Mouse (Mus musculus) macrophage (primary cell): ENCODE data around the gene Caskin2. TPM values are rescaled to one million over a fixed set of nuclear protein-coding genes. Genes with fewer than 3 reads are reported as not detected.
A peak's percentile ranks its signal among the peaks of the same experiment; 100 is the strongest.

Experiments
- H3K27ac ChIP-seq: fragments of 350-480 bp; formaldehyde crosslinking; 2 replicates; pipeline ENCODE4 v1.9.0; 2021
- H3K36me3 ChIP-seq: fragments of 350-480 bp; formaldehyde crosslinking; 2 replicates; pipeline ENCODE4 v1.9.0; 2021; ENCODE audit errors: inconsistent target
- H3K4me3 ChIP-seq: fragments of 350-480 bp; formaldehyde crosslinking; 2 replicates; pipeline ENCODE4 v1.9.0; 2021; ENCODE audit errors: inconsistent target
- H3K79me2 ChIP-seq: fragments of 350-480 bp; formaldehyde crosslinking; 2 replicates; pipeline ENCODE4 v1.9.0; 2021; ENCODE audit errors: inconsistent target
- WGBS: methylation state at CpG from one replicate; pipeline ENCODE4 v1.1.7; 2026; ENCODE audit warnings: inconsistent platforms; ENCODE audit not compliant: missing documents; 5-methylcytosine and 5-hydroxymethylcytosine counted together
- polyA plus RNA-seq: library from polyadenylated mRNA; stranded (reverse); fragments of 250-400 nt; gene quantifications from 3 replicates; pipeline ENCODE4 v1.2.4, GENCODE M21; 2018; ENCODE audit warnings: inconsistent platforms

Gene Caskin2
- polyA plus RNA-seq, 1 experiment from 2014 or later, result 0.86 TPM

DNA sequence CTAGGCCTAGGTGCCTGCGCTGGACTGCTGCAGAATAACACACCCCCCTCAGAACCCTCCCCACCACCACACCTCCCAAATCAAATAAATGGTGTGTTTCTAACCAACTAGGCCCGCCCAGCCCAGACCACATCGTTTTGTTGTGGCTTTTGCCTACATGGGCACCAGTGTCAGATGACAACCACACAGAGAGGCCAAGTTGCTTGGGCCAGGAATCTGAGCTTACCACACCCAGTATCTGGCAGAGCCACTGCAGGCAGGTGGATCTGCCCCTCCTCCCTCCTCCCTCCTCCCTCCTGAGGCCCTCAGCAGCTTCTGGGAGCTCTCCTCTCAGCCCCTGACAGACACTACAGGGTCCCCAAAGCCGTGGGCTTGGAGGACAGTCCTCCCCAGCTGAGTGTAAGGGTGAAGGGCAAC is 25.5 kb upstream of the Caskin2 start:
- Histone ChIP-seq H3K4me3 (no peak overlapping the region), H3K79me2 (no peaks in the 10 kb centered on the region), H3K36me3 (no peaks in the 10 kb centered on the region), H3K27ac (no peak overlapping the region)
- 71% methylated on average over 4 of the region's 4 CpGs for whole genome bisulfite sequencing

- no peak overlapping the region for H3K27ac ChIP-seq
- no peaks in the 10 kb centered on the region for H3K79me2 ChIP-seq
- H3K4me3 ChIP-seq, result no peak overlapping the region
- WGBS, result 93% methylated on average over 21 of the region's 22 CpGs
- H3K36me3 ChIP-seq, result no peaks in the 10 kb centered on the region
These were observed 24.3 kb upstream of the Caskin2 start for GRCm38 (mm10) chr11:115837606-115838345.

GRCm38 (mm10) chr11:115836656-115837395 is 23.4 kb upstream of the Caskin2 start:
- WGBS, result 92% methylated on average over 11 of the region's 11 CpGs
- Histone ChIP-seq H3K4me3 (no peak overlapping the region), H3K36me3 (no peaks in the 10 kb centered on the region), H3K79me2 (no peaks in the 10 kb centered on the region), H3K27ac (no peak overlapping the region)

DNA sequence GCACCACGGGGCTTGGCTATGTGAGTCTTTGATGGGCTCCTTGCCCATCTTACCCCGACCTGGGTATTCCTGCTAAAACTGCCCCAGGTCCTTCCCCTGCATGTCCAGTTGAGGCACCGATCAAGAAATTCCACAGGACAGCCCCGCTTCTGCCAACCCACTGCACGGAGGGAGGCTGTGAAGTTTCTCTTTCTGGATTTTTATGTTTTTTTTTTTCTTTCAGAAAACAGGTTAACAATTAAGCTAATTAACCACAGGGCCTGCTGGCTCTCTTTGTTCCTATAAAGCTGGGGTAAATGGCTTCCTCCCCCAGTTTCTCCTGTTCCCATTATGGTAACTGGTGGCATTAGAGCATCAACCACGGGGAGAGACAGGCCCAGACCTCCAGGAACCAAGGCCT is 20.6 kb upstream of the Caskin2 start:
- 86% methylated on average over 5 of the region's 6 CpGs for WGBS
- H3K79me2 ChIP-seq, result no peaks in the 10 kb centered on the region
- H3K27ac ChIP-seq, result no peak overlapping the region
- H3K36me3 ChIP-seq, result no peaks in the 10 kb centered on the region
- H3K4me3 ChIP-seq, result no peak overlapping the region

DNA sequence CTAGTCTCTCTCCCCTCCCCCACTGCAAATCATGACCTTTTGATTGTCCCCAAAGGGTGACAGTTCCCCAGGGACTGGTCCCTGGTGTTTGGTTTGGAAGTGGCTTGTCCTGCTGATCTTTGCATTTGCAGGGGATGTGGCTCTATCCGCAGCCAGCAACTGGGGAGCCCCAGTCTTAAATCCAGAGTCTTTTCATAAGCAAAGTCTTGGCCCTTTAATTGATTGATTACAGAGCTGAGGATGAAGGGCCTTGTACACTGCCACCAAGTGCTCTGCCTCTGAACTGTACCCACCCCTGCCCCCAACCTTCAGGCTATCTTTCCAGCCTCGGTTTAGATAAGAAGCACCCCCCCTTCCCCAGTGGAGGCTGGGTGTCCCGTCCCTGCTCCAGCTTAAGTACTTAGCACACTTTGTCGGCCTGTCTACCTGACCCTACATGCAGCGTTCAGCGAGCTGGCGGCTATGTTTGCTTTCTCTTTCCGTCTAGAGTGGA is 19.6 kb upstream of the Caskin2 start:
- Histone ChIP-seq H3K79me2 (no peaks in the 10 kb centered on the region), H3K4me3 (no peak overlapping the region), H3K36me3 (no peaks in the 10 kb centered on the region), H3K27ac (no peak overlapping the region)
- 81% methylated on average over 8 of the region's 8 CpGs for WGBS

GRCm38 (mm10) chr11:115832523-115832922 is 19.1 kb upstream of the Caskin2 start:
- H3K36me3 ChIP-seq, result no peaks in the 10 kb centered on the region
- WGBS, result 87% methylated on average over 8 of the region's 8 CpGs
- no peak overlapping the region for H3K27ac ChIP-seq
- no peaks in the 10 kb centered on the region for H3K79me2 ChIP-seq
- H3K4me3 ChIP-seq, result no peak overlapping the region

- Histone ChIP-seq H3K36me3 (no peaks in the 10 kb centered on the region), H3K4me3 (no peak overlapping the region), H3K79me2 (no peaks in the 10 kb centered on the region), H3K27ac (no peak overlapping the region)
- 92% methylated on average over 6 of the region's 6 CpGs for WGBS
These were observed 18.6 kb upstream of the Caskin2 start for GRCm38 (mm10) chr11:115832064-115832463.

DNA sequence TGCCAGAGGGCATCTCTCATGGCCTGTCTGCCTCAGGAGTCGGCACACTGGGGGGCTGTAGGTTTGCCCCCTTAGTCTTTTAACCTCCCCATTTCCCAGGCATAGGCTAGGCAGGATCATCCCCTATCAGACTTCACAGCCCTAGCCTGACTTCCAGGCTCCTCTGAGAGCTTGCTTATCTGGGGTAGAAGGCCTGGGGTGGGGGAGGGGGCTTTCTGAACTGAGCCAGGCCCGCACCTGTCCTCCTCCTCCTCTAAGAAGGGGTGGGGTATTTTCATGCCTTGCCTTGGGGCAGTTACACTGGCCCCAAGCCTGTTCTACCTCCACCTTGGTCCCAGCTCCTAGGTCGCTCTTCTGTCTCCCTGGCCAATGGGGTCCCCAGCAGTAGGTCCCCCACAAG is 18.1 kb upstream of the Caskin2 start:
- Histone ChIP-seq H3K36me3 (no peaks in the 10 kb centered on the region), H3K4me3 (no peak overlapping the region), H3K79me2 (no peaks in the 10 kb centered on the region), H3K27ac (no peak overlapping the region)
- 94% methylated on average over 3 of the region's 3 CpGs for WGBS

- no peak overlapping the region for H3K4me3 ChIP-seq
These were observed 17.3 kb upstream of the Caskin2 start for GRCm38 (mm10) chr11:115830550-115831325.

GRCm38 (mm10) chr11:115829036-115829435 is 15.6 kb upstream of the Caskin2 start:
- H3K79me2 ChIP-seq, result no peaks in the 10 kb centered on the region
- WGBS, result 85% methylated on average over 4 of the region's 4 CpGs

More at GRCm38 (mm10) chr11:115830550-115831325, 17.3 kb upstream of the Caskin2 start:
- WGBS, result 95% methylated on average over 25 of the region's 25 CpGs
- no peaks in the 10 kb centered on the region for H3K79me2 ChIP-seq
- no peaks in the 10 kb centered on the region for H3K36me3 ChIP-seq
- H3K27ac ChIP-seq, result no peak overlapping the region

GRCm38 (mm10) chr11:115827624-115828023 is 14.2 kb upstream of the Caskin2 start:
- no peaks in the 10 kb centered on the region for H3K79me2 ChIP-seq
- no peak overlapping the region for H3K27ac ChIP-seq
- 93% methylated on average over 6 of the region's 6 CpGs for WGBS
- no peak overlapping the region for H3K4me3 ChIP-seq
- H3K36me3 ChIP-seq, result no peaks in the 10 kb centered on the region

More at GRCm38 (mm10) chr11:115829036-115829435, 15.6 kb upstream of the Caskin2 start:
- H3K36me3 ChIP-seq, result no peaks in the 10 kb centered on the region
- H3K27ac ChIP-seq, result no peak overlapping the region
- H3K4me3 ChIP-seq, result no peak overlapping the region

- Histone ChIP-seq H3K27ac (no peak overlapping the region), H3K36me3 (no peaks in the 10 kb centered on the region), H3K79me2 (no peaks in the 10 kb centered on the region), H3K4me3 (no peak overlapping the region)
- 98% methylated on average over 5 of the region's 5 CpGs for WGBS
These were observed 13.0 kb upstream of the Caskin2 start for GRCm38 (mm10) chr11:115826487-115826886.

DNA sequence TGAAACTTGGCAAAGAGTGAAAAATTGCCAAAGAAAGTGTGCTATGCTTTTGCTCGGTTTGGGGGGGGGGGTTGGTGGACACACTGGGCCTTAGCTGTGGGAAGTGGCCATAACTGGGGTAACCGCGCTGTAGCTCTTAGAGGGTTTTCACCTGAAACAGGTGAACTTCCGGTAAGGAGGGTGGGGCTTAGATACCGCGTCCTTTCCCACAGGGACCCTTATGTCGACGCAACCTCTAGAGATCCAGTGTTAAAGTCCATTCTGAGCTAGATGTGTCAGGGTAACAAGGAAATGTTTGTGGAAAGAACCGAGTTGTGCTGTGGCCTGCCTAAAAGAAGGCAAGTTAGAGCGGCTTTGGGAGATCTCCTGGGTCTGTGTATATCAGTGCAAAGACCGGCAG is 11.4 kb upstream of the Caskin2 start:
- WGBS, result 34% methylated on average over 11 of the region's 11 CpGs
- H3K27ac ChIP-seq, result no peak overlapping the region
- H3K36me3 ChIP-seq, result no peaks in the 10 kb centered on the region
- H3K4me3 ChIP-seq, result peak overlapping the region; percentile 45; the same call in 1 of the 2 replicates
- no peaks in the 10 kb centered on the region for H3K79me2 ChIP-seq
